Mouse (Mus musculus) stomach, embryonic 16.5 days (tissue): ENCODE data around the gene Olfr646. TPM values are rescaled to one million over a fixed set of nuclear protein-coding genes. Genes with fewer than 3 reads are reported as not detected.

Source experiments
- ATAC-seq: fragments of 200-750 bp; cut with Nextera tagmentation; 2 replicates; pipeline ENCODE4 v1.8.0; 2017; ENCODE audit warnings: moderate number of reproducible peaks, moderate TSS enrichment; ENCODE audit not compliant: insufficient read depth, low FRiP score
- H3K27ac ChIP-seq: fragments of 300-500 bp; sonication (generic); 2 replicates; pipeline ENCODE4 v1.5.1; 2014; ENCODE audit warnings: low read length
- H3K27me3 ChIP-seq: fragments of 300-500 bp; sonication (generic); 2 replicates; pipeline ENCODE4 v1.6.1; 2014; ENCODE audit warnings: low read length, control low read depth, mixed read lengths; ENCODE audit not compliant: control insufficient read depth, insufficient read depth
- H3K36me3 ChIP-seq: fragments of 300-500 bp; sonication (generic); 2 replicates; pipeline ENCODE4 v1.6.1; 2014; ENCODE audit warnings: low read length; ENCODE audit not compliant: control insufficient read depth, insufficient read depth
- H3K4me1 ChIP-seq: fragments of 300-500 bp; sonication (generic); 2 replicates; pipeline ENCODE4 v1.6.1; 2014; ENCODE audit warnings: low read length, control low read depth, mixed read lengths; ENCODE audit not compliant: control insufficient read depth, insufficient read depth
- H3K4me2 ChIP-seq: fragments of 300-500 bp; sonication (generic); 2 replicates; pipeline ENCODE4 v1.6.1; 2014; ENCODE audit warnings: low read depth, low read length, mixed read lengths
- H3K4me3 ChIP-seq: fragments of 300-500 bp; sonication (generic); replicated peaks from 2 replicates; pipeline ENCODE4 v1.5.1; 2014; ENCODE audit warnings: mild to moderate bottlenecking, low read length
- H3K9ac ChIP-seq: fragments of 300-500 bp; sonication (generic); 2 replicates; pipeline ENCODE4 v1.6.1; 2014; ENCODE audit warnings: low read length
- H3K9me3 ChIP-seq: fragments of 300-500 bp; sonication (generic); replicated peaks from 2 replicates; pipeline ENCODE4 v1.6.1; 2016; ENCODE audit warnings: low read length, control low read depth; ENCODE audit not compliant: control insufficient read depth
- WGBS: fragments of 180-500 bp; shearing (Covaris S2); extraction: QIAGEN DNeasy Blood & Tissue Kit; methylation state at CpG from one replicate; pipeline ENCODE4 v1.1.7; 2014; 5-methylcytosine and 5-hydroxymethylcytosine counted together
- polyA plus RNA-seq: library from polyadenylated mRNA; unstranded; fragments of >200 nt; fragmentation: Nextera tagmentation; extraction: Ambion mirVana; gene quantifications from 2 replicates; pipeline ENCODE4 v1.2.1, GENCODE M21; 2015

Olfr646 gene
- not detected in 2 replicates for polyA plus RNA-seq

GRCm38 (mm10) chr7:104104757-104104972, at the start of gene Olfr646:
Olfr646 (plus strand) TSS chr7:104104873.
- H3K36me3 ChIP-seq, result no peaks in the 10 kb centered on the region
- no peak within 1 kb of the TSS for H3K27ac ChIP-seq
- H3K4me2 ChIP-seq, result no peak within 1 kb of the TSS
- no peak for ATAC-seq
- no peaks in the 10 kb centered on the region for H3K4me1 ChIP-seq
- no peaks in the 10 kb centered on the region for H3K9me3 ChIP-seq
- no peak within 1 kb of the TSS for H3K9ac ChIP-seq
- H3K4me3 ChIP-seq, result no peak within 1 kb of the TSS
- H3K27me3 ChIP-seq, result no peaks in the 10 kb centered on the region

- WGBS, result 76% methylated on average over 1 of the region's 1 CpGs
Measured at GRCm38 (mm10) chr7:104059215-104059614, 45.5 kb upstream of the Olfr646 start.

DNA sequence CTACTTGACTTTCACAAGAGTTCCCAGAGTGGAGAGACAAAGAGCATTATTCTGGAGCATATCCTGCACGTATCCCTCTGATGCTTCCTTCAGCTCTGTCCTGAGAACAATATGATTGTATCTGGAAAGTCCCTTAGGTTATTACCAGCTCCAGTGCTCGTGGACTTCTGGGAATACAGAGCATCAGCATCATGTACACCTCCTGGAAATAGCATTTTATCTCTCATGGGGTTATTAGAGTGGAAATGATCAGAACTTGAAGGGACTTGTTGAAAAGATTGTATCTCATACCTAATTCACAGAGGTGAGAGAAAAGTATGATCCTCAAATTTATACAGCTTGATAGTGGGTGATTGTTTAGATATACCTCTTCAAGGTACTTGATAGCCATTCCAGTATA, 43.3 kb upstream of the Olfr646 start, which contains the start of gene 4930516K23Rik:
TSS of gene 4930516K23Rik (minus strand) at position 101 of the 400 bp plus-strand sequence.
- H3K9me3 ChIP-seq, result no peaks in the 10 kb centered on the region
- no peak for ATAC-seq
- H3K4me2 ChIP-seq, result no peak within 1 kb of the TSS
- H3K27ac ChIP-seq, result no peak within 1 kb of the TSS
- no peak within 1 kb of the TSS for H3K9ac ChIP-seq
- no peak within 1 kb of the TSS for H3K4me3 ChIP-seq
- H3K27me3 ChIP-seq, result no peaks in the 10 kb centered on the region
- H3K36me3 ChIP-seq, result no peaks in the 10 kb centered on the region
- no peaks in the 10 kb centered on the region for H3K4me1 ChIP-seq
- 46% methylated on average over 2 of the region's 2 CpGs for WGBS

More at GRCm38 (mm10) chr7:104059215-104059614, 45.5 kb upstream of the Olfr646 start:
- no peaks in the 10 kb centered on the region for H3K9me3 ChIP-seq
- no peak overlapping the region for H3K4me3 ChIP-seq
- no peaks in the 10 kb centered on the region for H3K36me3 ChIP-seq
- H3K27ac ChIP-seq, result no peak overlapping the region
- H3K9ac ChIP-seq, result no peak overlapping the region
- ATAC-seq, result no peak
- H3K4me2 ChIP-seq, result no peak overlapping the region
- H3K4me1 ChIP-seq, result no peaks in the 10 kb centered on the region
- H3K27me3 ChIP-seq, result no peaks in the 10 kb centered on the region

GRCm38 (mm10) chr7:104071769-104072168, 32.9 kb upstream of the Olfr646 start, which contains the start of gene Olfr644:
Olfr644 (minus strand) TSS chr7:104071869.
- Histone ChIP-seq H3K9me3 (no peaks in the 10 kb centered on the region), H3K27ac (no peak within 1 kb of the TSS), H3K27me3 (no peaks in the 10 kb centered on the region), H3K4me3 (no peak within 1 kb of the TSS), H3K36me3 (no peaks in the 10 kb centered on the region), H3K4me2 (no peak within 1 kb of the TSS), H3K9ac (no peak within 1 kb of the TSS), H3K4me1 (no peaks in the 10 kb centered on the region)
- no peak for ATAC-seq
- WGBS, result 65% methylated on average over 2 of the region's 2 CpGs

DNA sequence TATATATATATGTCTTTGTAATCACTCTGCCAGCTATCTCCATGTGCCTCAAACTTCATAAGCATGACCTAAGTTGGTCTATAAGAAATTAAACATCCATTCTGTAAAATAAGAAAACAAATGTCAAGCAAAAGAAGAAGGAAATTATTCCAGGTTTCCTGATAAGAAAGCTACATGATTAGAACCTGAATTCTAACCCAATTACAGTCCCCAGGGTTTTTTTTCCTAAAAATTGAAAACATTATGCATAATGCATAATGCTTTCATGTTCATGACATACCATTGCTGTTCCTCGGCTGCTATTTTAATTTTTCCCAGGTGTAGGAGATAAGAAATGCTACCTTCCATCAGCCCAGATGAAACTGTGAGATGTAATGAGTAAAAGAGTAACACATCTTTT, 19.3 kb upstream of the Olfr646 start, which contains the start of gene Olfr645:
TSS of gene Olfr645 (minus strand) at position 101 of the 400 bp plus-strand sequence.
- Histone ChIP-seq H3K27ac (no peak within 1 kb of the TSS), H3K4me3 (no peak within 1 kb of the TSS), H3K4me2 (no peak within 1 kb of the TSS), H3K9me3 (no peaks in the 10 kb centered on the region), H3K27me3 (no peaks in the 10 kb centered on the region), H3K36me3 (no peaks in the 10 kb centered on the region), H3K9ac (no peak within 1 kb of the TSS), H3K4me1 (no peaks in the 10 kb centered on the region)
- ATAC-seq, result no peak
- 64% methylated on average over 1 of the region's 1 CpGs for WGBS

DNA sequence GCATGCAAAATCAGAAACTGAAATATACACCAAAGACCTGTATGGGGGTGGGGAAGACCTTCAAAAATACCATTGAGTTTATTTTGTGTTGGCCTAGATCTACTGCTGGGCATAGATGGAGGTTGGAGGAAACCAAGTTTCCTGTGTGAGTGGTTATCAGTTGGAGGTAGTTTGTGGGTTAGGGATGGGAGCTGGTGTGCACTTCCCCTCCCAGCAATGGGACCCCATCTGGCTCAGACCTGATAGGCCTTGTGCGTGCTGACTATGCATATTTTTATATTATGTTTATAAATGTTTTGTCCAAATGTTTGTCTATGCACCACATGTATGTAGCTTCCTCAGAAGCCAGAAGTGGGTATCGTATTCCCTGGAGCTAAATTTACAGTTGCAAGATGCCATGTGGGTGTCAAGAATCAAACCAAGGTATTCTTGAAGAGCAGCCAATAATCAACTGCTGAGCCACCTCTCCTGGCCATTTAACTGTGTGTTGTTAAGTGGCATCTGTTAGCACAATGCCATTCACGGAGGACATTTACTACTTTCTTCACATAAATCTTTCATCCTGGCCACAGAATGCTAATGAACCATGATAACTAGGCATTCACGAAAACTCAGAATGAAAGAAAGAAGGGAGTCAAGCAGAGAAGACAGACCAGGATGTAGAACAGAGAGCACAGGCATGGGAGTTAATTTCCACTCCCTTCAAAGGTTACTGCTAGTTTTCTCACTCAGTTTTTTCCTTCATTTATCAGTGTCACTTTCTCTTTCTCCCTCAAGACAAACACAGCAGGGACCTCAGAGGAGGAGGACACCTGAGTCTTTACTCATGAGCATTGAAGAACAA, 538 bp upstream of the Olfr646 start:
- Histone ChIP-seq H3K4me2 (no peak overlapping the region), H3K4me1 (no peaks in the 10 kb centered on the region), H3K27me3 (no peaks in the 10 kb centered on the region), H3K4me3 (no peak overlapping the region), H3K27ac (no peak overlapping the region), H3K9ac (no peak overlapping the region), H3K9me3 (no peaks in the 10 kb centered on the region), H3K36me3 (no peaks in the 10 kb centered on the region)
- WGBS, result 54% methylated on average over 4 of the region's 4 CpGs
- ATAC-seq, result no peak

- WGBS, result 90% methylated on average over 5 of the region's 5 CpGs
- H3K4me3 ChIP-seq, result no peak within 1 kb of the TSS
- no peaks in the 10 kb centered on the region for H3K9me3 ChIP-seq
- H3K27ac ChIP-seq, result no peak within 1 kb of the TSS
- no peak within 1 kb of the TSS for H3K4me2 ChIP-seq
- no peak within 1 kb of the TSS for H3K9ac ChIP-seq
- no peaks in the 10 kb centered on the region for H3K27me3 ChIP-seq
- H3K36me3 ChIP-seq, result no peaks in the 10 kb centered on the region
- H3K4me1 ChIP-seq, result no peaks in the 10 kb centered on the region
- ATAC-seq, result no peak; the same call in 1 of the 2 replicates
Measured at GRCm38 (mm10) chr7:104129726-104130125, 25.1 kb downstream of the Olfr646 start, which contains the start of gene Ubqln5. Ubqln5 (minus strand) TSS chr7:104129826.

- no peak within 1 kb of the TSS for H3K4me3 ChIP-seq
- WGBS, result 73% methylated on average over 5 of the region's 5 CpGs
- H3K4me2 ChIP-seq, result no peak within 1 kb of the TSS
- no peaks in the 10 kb centered on the region for H3K9me3 ChIP-seq
- H3K27ac ChIP-seq, result no peak within 1 kb of the TSS
- no peaks in the 10 kb centered on the region for H3K4me1 ChIP-seq
- no peaks in the 10 kb centered on the region for H3K36me3 ChIP-seq
- no peaks in the 10 kb centered on the region for H3K27me3 ChIP-seq
- no peak for ATAC-seq
- H3K9ac ChIP-seq, result no peak within 1 kb of the TSS
Measured at GRCm38 (mm10) chr7:104137305-104137704, 32.6 kb downstream of the Olfr646 start, which contains the start of gene Olfr643. Olfr643 (minus strand) TSS chr7:104137405.

- no peak for ATAC-seq
- Histone ChIP-seq H3K4me1 (no peaks in the 10 kb centered on the region), H3K4me3 (no peak within 1 kb of the TSS), H3K27me3 (no peaks in the 10 kb centered on the region), H3K9ac (no peak within 1 kb of the TSS), H3K4me2 (no peak within 1 kb of the TSS), H3K36me3 (no peaks in the 10 kb centered on the region), H3K27ac (no peak within 1 kb of the TSS), H3K9me3 (no peaks in the 10 kb centered on the region)
- 64% methylated on average over 3 of the region's 3 CpGs for WGBS
Measured at GRCm38 (mm10) chr7:104143179-104143578, 38.5 kb downstream of the Olfr646 start, which contains the start of gene Ubqln3. Ubqln3 (minus strand) TSS chr7:104143279.
